Mouse (Mus musculus) midbrain, embryonic 10.5 days (tissue): Measurements from ENCODE around the gene Rhox3g. TPM values are rescaled to one million over a fixed set of nuclear protein-coding genes. Genes with fewer than 3 reads are reported as not detected.
"Not testable (repeated sequence)": the region's sequence is repeated elsewhere in the genome, so short reads cannot be mapped to it uniquely, and the experiment has no call there.

ENCODE experiments used
- DNase-seq: peaks from one replicate; pipeline ENCODE4 v3.0.0-alpha.2; 2017; ENCODE audit warnings: low spot score
- H3K27ac ChIP-seq: fragments of 300-500 bp; sonication (generic); replicated peaks from 2 replicates; pipeline ENCODE4 v1.5.1; 2016; ENCODE audit warnings: mild to moderate bottlenecking
- H3K27me3 ChIP-seq: fragments of 300-500 bp; sonication (generic); 2 replicates; pipeline ENCODE4 v1.6.1; 2016; ENCODE audit warnings: low read depth, mild to moderate bottlenecking; ENCODE audit not compliant: poor library complexity, severe bottlenecking
- H3K36me3 ChIP-seq: fragments of 300-500 bp; sonication (generic); 2 replicates; pipeline ENCODE4 v1.6.1; 2016; ENCODE audit warnings: mild to moderate bottlenecking, moderate library complexity
- H3K4me1 ChIP-seq: fragments of 300-500 bp; sonication (generic); 2 replicates; pipeline ENCODE4 v1.6.1; 2016
- H3K4me3 ChIP-seq: fragments of 300-500 bp; sonication (generic); 2 replicates; pipeline ENCODE4 v1.5.1; 2016; ENCODE audit warnings: mild to moderate bottlenecking, moderate library complexity
- H3K9me3 ChIP-seq: fragments of 300-500 bp; sonication (generic); replicated peaks from 2 replicates; pipeline ENCODE4 v1.6.1; 2016; ENCODE audit warnings: mild to moderate bottlenecking
- whole genome bisulfite sequencing: fragments of 180-500 bp; shearing (Covaris S2); methylation state at CpG from one replicate; pipeline ENCODE4 v1.1.7; 2016; 5-methylcytosine and 5-hydroxymethylcytosine counted together
- polyA plus RNA-seq: library from polyadenylated mRNA; unstranded; fragments of >200 nt; fragmentation: Nextera tagmentation; extraction: Ambion mirVana; gene quantifications from 2 replicates; pipeline ENCODE4 v1.2.1, GENCODE M21; 2016

The Rhox3g gene
- not detected in 2 replicates for polyA plus RNA-seq

DNA sequence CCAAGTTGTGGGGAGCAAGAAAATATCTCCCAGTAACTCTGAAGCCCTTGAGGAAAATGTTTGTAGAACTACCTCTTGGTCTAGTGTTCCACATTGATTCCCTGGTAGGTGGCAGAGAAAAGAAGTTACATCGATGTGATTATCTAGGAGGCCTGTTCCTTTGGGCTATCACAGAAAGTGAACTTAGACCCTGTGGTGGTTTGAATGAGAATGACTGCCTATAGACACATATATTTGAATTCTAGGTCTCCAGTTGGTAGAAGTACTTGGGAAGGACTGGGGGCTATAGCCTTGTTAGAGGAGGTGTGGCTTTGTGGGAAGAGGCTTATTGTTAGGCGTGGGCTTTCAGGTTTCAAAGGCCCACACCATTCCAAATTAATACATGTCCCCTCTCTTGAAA lies at the start of gene Rhox3g:
Gene Rhox3g (minus strand): TSS at position 101 of the 400 bp plus-strand sequence.
- not testable (repeated sequence) for H3K27ac ChIP-seq, H3K36me3 ChIP-seq, H3K4me1 ChIP-seq, DNase-seq, H3K9me3 ChIP-seq, H3K4me3 ChIP-seq, H3K27me3 ChIP-seq
- 96% methylated on average over 2 of the region's 2 CpGs for WGBS

GRCm38 (mm10) chrX:37673177-37673576 lies 44.8 kb upstream of the Rhox3g start, which contains the start of gene Rhox2h:
Gene Rhox2h (minus strand): TSS chrX:37673277.
- not testable (repeated sequence) for H3K27ac ChIP-seq, DNase-seq, H3K4me1 ChIP-seq, H3K27me3 ChIP-seq, H3K36me3 ChIP-seq, H3K4me3 ChIP-seq, H3K9me3 ChIP-seq
- 93% methylated on average over 8 of the region's 8 CpGs for WGBS

GRCm38 (mm10) chrX:37668664-37669063 lies 40.3 kb upstream of the Rhox3g start, which contains the start of gene Rhox3h:
Gene Rhox3h (minus strand): TSS chrX:37668764.
- 93% methylated on average over 1 of the region's 3 CpGs for WGBS

GRCm38 (mm10) chrX:37651227-37651626 lies 22.8 kb upstream of the Rhox3g start, which contains the start of gene Rhox4g:
Gene Rhox4g (minus strand): TSS chrX:37651327.
- H3K27ac ChIP-seq, H3K4me3 ChIP-seq, H3K27me3 ChIP-seq, H3K36me3 ChIP-seq, H3K9me3 ChIP-seq, DNase-seq, H3K4me1 ChIP-seq: not testable (repeated sequence)
- 99% methylated on average over 17 of the region's 20 CpGs for WGBS

More at GRCm38 (mm10) chrX:37668664-37669063, 40.3 kb upstream of the Rhox3g start, which contains the start of gene Rhox3h:
- not testable (repeated sequence) for H3K36me3 ChIP-seq, H3K9me3 ChIP-seq, H3K27ac ChIP-seq, H3K4me1 ChIP-seq, DNase-seq, H3K27me3 ChIP-seq, H3K4me3 ChIP-seq

DNA sequence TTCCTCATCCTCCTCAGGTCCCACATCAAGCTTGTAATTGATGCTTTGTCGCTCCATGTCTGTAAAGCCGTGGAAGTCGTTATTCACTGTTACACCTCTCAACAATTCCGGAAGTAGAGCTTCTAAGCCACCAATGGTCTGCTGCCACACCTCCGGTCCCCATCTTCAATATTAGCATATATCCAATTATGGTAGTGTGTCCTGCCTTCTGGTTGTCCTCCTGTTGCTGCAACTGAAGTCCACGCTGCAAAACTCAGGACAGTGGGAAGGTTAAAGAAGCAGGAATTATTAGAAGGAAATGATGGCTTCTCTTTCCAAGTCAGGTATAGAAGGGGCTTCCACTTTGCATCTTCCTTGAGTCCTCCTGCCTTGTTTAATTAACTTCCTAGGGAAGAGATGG lies 15.0 kb upstream of the Rhox3g start, which contains the start of gene Rhox2g:
Gene Rhox2g (minus strand): TSS at position 101 of the 400 bp plus-strand sequence.
- not testable (repeated sequence) for H3K36me3 ChIP-seq, DNase-seq, H3K27ac ChIP-seq, H3K4me1 ChIP-seq, H3K4me3 ChIP-seq, H3K27me3 ChIP-seq, H3K9me3 ChIP-seq
- WGBS: 97% methylated on average over 6 of the region's 6 CpGs

GRCm38 (mm10) chrX:37607604-37608003 lies 20.8 kb downstream of the Rhox3g start, which contains the start of gene Rhox4f:
Gene Rhox4f (minus strand): TSS chrX:37607704.
- DNase-seq, H3K4me1 ChIP-seq, H3K4me3 ChIP-seq, H3K27ac ChIP-seq, H3K36me3 ChIP-seq, H3K27me3 ChIP-seq, H3K9me3 ChIP-seq: not testable (repeated sequence)
- WGBS: 95% methylated on average over 18 of the region's 19 CpGs

DNA sequence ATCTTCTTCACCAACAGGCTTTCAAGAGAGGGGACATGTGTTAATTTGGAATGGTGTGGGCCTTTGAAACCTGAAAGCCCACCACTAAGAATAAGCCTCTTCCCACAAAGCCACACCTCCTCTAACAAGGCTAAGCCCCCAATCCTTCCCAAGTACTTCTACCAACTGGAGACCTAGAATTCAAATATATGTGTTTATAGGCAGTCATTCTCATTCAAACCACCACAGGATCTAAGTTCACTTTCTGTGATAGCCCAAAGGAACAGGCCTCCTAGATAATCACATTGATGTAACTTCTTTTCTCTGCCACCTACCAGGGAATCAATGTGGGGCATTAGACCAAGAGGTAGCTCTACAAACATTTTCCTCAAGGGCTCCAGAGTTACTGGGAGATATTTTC lies 47.7 kb downstream of the Rhox3g start, which contains the start of gene Rhox3f:
Gene Rhox3f (plus strand): TSS at position 301 of the 400 bp plus-strand sequence.
- not testable (repeated sequence) for H3K27me3 ChIP-seq, H3K36me3 ChIP-seq, H3K4me3 ChIP-seq, H3K4me1 ChIP-seq, H3K9me3 ChIP-seq, H3K27ac ChIP-seq, DNase-seq

Other genes with a start within 250 kb of the Rhox3g start
- gene Rhox3a2, start 248.6 kb downstream of the Rhox3g start, polyA plus RNA-seq: not detected in 2 replicates
- 0.20 and 0.21 TPM in 2 replicates for gene Rhox4a2, start 237.8 kb downstream of the Rhox3g start, polyA plus RNA-seq
- gene Rhox2b, start 216.5 kb downstream of the Rhox3g start, polyA plus RNA-seq: not detected in 2 replicates
- 0.20 and 0.48 TPM in 2 replicates for gene Rhox4b, start 196.1 kb downstream of the Rhox3g start, polyA plus RNA-seq
- 0.57 TPM in 1 of 2 replicates, not detected in the other for gene Rhox2c, start 174.9 kb downstream of the Rhox3g start, polyA plus RNA-seq
- not detected in 2 replicates for gene Rhox3c, start 170.0 kb downstream of the Rhox3g start, polyA plus RNA-seq
- not detected in 2 replicates for gene Rhox4c, start 148.3 kb downstream of the Rhox3g start, polyA plus RNA-seq
- gene Rhox2d, start 135.2 kb downstream of the Rhox3g start, polyA plus RNA-seq: not detected in 2 replicates
- gene Rhox4d, start 114.3 kb downstream of the Rhox3g start, polyA plus RNA-seq: 0.14 TPM in 1 of 2 replicates, not detected in the other
- 0.25 TPM in 1 of 2 replicates, not detected in the other for gene Rhox2e, start 98.2 kb downstream of the Rhox3g start, polyA plus RNA-seq
- not detected in 2 replicates for gene Rhox3e, start 86.6 kb downstream of the Rhox3g start, polyA plus RNA-seq
- gene Rhox4e, start 71.2 kb downstream of the Rhox3g start, polyA plus RNA-seq: not detected in 2 replicates
- gene Rhox2f, start 57.2 kb downstream of the Rhox3g start, polyA plus RNA-seq: 0.24 TPM in 1 of 2 replicates, not detected in the other
- not detected in 2 replicates for gene Rhox3f, start 47.6 kb downstream of the Rhox3g start, polyA plus RNA-seq
- gene Rhox4f, start 20.9 kb downstream of the Rhox3g start, polyA plus RNA-seq: not detected in 2 replicates
- not detected in 2 replicates for gene Rhox2g, start 14.9 kb upstream of the Rhox3g start, polyA plus RNA-seq
- not detected in 2 replicates for gene Rhox4g, start 22.7 kb upstream of the Rhox3g start, polyA plus RNA-seq
- gene Rhox3h, start 40.2 kb upstream of the Rhox3g start, polyA plus RNA-seq: not detected in 2 replicates
- not detected in 2 replicates for gene Rhox2h, start 44.7 kb upstream of the Rhox3g start, polyA plus RNA-seq
- gene Rhox5, start 176.2 kb upstream of the Rhox3g start, polyA plus RNA-seq: 1.8 and 1.9 TPM in 2 replicates
- not detected in 2 replicates for gene Rhox6, start 198.3 kb upstream of the Rhox3g start, polyA plus RNA-seq
- gene Rhox7a, start 203.1 kb upstream of the Rhox3g start, polyA plus RNA-seq: not detected in 2 replicates